Comparison of ENCODE assay signal across 20 mouse cellular contexts in the genomic region with DNA sequence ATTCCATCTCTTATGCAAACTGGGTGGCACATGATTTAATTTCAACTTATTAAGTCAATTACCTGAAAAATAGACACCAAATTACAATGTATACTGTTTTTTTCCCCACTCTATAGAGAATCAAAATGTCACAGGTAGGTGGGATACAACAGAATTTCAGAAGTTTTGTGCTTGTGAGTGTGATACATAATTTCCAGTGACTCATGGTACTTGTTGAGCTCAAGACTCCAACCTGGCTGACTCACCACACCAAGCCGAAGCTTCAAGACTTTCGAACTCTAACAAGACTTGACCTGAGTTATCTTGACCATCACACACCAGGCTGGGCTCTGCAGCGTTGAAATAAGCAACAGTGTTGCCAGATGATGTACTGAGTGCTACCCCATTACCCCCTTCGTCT. TPM values are rescaled to one million over a fixed set of nuclear protein-coding genes. Genes with fewer than 3 reads are reported as not detected.
DNase-seq lines count a peak whose midpoint lies in the region; ATAC-seq and TF ChIP-seq lines count a peak whose summit lies in the region.
"Had no signal": no experiment of that assay in that cellular context is flagged by ENCODE, and none has a peak within 500 bp of the region (broad histone marks: within the 10 kb centered on the region; RNA-seq: fewer than 3 reads in every experiment).

No protein-coding gene starts in this region.

- TF ChIP-seq EP300 in lung, postnatal 0 days (IDR thresholded peaks at IDR 0.05), result no peak

- H3K4me1 ChIP-seq in lung, postnatal 0 days (ENCODE audit: insufficient read depth, low read depth, low read length), result no peaks in the 10 kb centered on the region
- H3K4me1 ChIP-seq: forebrain, embryonic 12.5 days; heart, embryonic 13.5 days; hindbrain, embryonic 12.5 days; intestine, embryonic 15.5 days had no signal

- DNase-seq in lung, postnatal 0 days (ENCODE audit: low spot score), result peak; percentile 62
- DNase-seq in lung, postnatal 25 days (ENCODE audit: low spot score), result no peak
- peak; percentile 10 for DNase-seq in c-Kit-positive CD71-negative TER-119-negative erythroid progenitor cells, embryonic 14.5 days (ENCODE audit: low read depth)
- DNase-seq in adrenal gland, adult 18-20 months (ENCODE audit: low spot score in 2 of 2), result no peak
- DNase-seq in B cell, adult 2 months, result no peak
- DNase-seq in left cerebral cortex, adult 11 months (ENCODE audit: low spot score), result no peak
- DNase-seq: adrenal gland, postnatal 10 days; cerebellum, adult 18-20 months; cerebellum, adult 9-11 months; cerebellum, postnatal 36 days; gastrocnemius, postnatal 10 days; heart, postnatal 36 days had no signal

- no peak overlapping the region for H3K27ac ChIP-seq in lung, postnatal 0 days (ENCODE audit: low read length)
- H3K27ac ChIP-seq: embryonic facial prominence, embryonic 13.5 days; forebrain, embryonic 12.5 days; heart, embryonic 13.5 days; hindbrain, embryonic 12.5 days; intestine, embryonic 15.5 days had no signal

- no peaks in the 10 kb centered on the region for H3K27me3 ChIP-seq in lung, postnatal 0 days (replicated peaks; ENCODE audit: insufficient read depth, low read length)
- H3K27me3 ChIP-seq: embryonic facial prominence, embryonic 13.5 days; forebrain, embryonic 12.5 days; heart, embryonic 13.5 days; hindbrain, embryonic 12.5 days; intestine, embryonic 15.5 days had no signal

- H3K9ac ChIP-seq in lung, postnatal 0 days (replicated peaks; ENCODE audit: low read depth), result no peak overlapping the region
- H3K9ac ChIP-seq: embryonic facial prominence, embryonic 13.5 days; forebrain, embryonic 12.5 days; heart, embryonic 13.5 days; hindbrain, embryonic 12.5 days; intestine, embryonic 15.5 days had no signal

- H3K4me3 ChIP-seq in lung, postnatal 0 days (ENCODE audit: low read depth, low read length), result no peak overlapping the region
- H3K4me3 ChIP-seq: embryonic facial prominence, embryonic 13.5 days; forebrain, embryonic 12.5 days; heart, embryonic 13.5 days; hindbrain, embryonic 12.5 days; intestine, embryonic 15.5 days had no signal

- H3K36me3 ChIP-seq in lung, postnatal 0 days (ENCODE audit: insufficient read depth, low read length), result no peaks in the 10 kb centered on the region
- H3K36me3 ChIP-seq: embryonic facial prominence, embryonic 13.5 days; forebrain, embryonic 12.5 days; heart, embryonic 13.5 days; hindbrain, embryonic 12.5 days; intestine, embryonic 15.5 days had no signal

- 0 out of 2 replicates have a peak, but pooled peaks have one; percentile 32 for ATAC-seq in lung, postnatal 0 days
- peak; percentile 56 for ATAC-seq in CD4-positive, CD25-positive, alpha-beta regulatory T cell, adult 4 months
- ATAC-seq: forebrain, embryonic 16.5 days; hindbrain, embryonic 16.5 days; intestine, embryonic 15.5 days had no signal

- no peak overlapping the region for H3K4me2 ChIP-seq in lung, postnatal 0 days (replicated peaks; ENCODE audit: low read depth, low read length)
- H3K4me2 ChIP-seq: embryonic facial prominence, embryonic 13.5 days; forebrain, embryonic 12.5 days; heart, embryonic 13.5 days; hindbrain, embryonic 12.5 days; intestine, embryonic 15.5 days had no signal

- no peak for TF ChIP-seq CTCF in lung, postnatal 0 days (IDR thresholded peaks at IDR 0.05)

- 51% methylated on average over 4 of the region's 4 CpGs for WGBS in lung, postnatal 0 days

- no peaks in the 10 kb centered on the region for H3K9me3 ChIP-seq in lung, postnatal 0 days (ENCODE audit: low read length)
- H3K9me3 ChIP-seq: embryonic facial prominence, embryonic 13.5 days; forebrain, embryonic 12.5 days; heart, embryonic 13.5 days; hindbrain, embryonic 12.5 days; intestine, embryonic 15.5 days had no signal

RNA-seq across cellular contexts. Expression of gene Prelid3b, which starts 42.0 kb away (rescaled TPM):
- polyA plus RNA-seq in lung, postnatal 0 days (2015; fragmentation: Nextera tagmentation; extraction: Ambion mirVana), result 64.9 and 68.9 TPM in 2 replicates
- 10 to 100 TPM; 69.8 to 85.8 TPM for polyA plus RNA-seq in CD4-positive, CD25-positive, alpha-beta regulatory T cell, adult 4 months (2017; shearing (Covaris generic))
- total RNA-seq in adrenal gland, adult 18-20 months (2021), result 100 to 1,000 TPM; 118 to 119 TPM

RNA-seq across cellular contexts. Expression of gene Atp5e, which starts 51.0 kb away (rescaled TPM):
- 591 and 652 TPM in 2 replicates for polyA plus RNA-seq in lung, postnatal 0 days (2015; fragmentation: Nextera tagmentation; extraction: Ambion mirVana)
- polyA plus RNA-seq in CD4-positive, CD25-positive, alpha-beta regulatory T cell, adult 4 months (2017; shearing (Covaris generic)), result 100 to 1,000 TPM; 552 to 670 TPM
- 100 to 1,000 TPM; 546 to 718 TPM for total RNA-seq in adrenal gland, adult 18-20 months (2021)

Comparison
In these comparisons a context has a peak if more than half of its experiments do, and no peak if none do; other contexts are left out.
1. DNase-seq: peak in lung, postnatal 0 days (single experiment) and c-Kit-positive CD71-negative TER-119-negative erythroid progenitor cells, embryonic 14.5 days (single experiment); none in lung, postnatal 25 days (single experiment), adrenal gland, adult 18-20 months (0 of 2), B cell, adult 2 months (0 of 2) and left cerebral cortex, adult 11 months (single experiment).